Comparison of ENCODE assay signal across 8 mouse cellular contexts in genomic region chr4:53630963-53631315, GRCm38 (mm10). TPM values are rescaled to one million over a fixed set of nuclear protein-coding genes. Genes with fewer than 3 reads are reported as not detected.
DNase-seq lines count a peak whose midpoint lies in the region; ATAC-seq and TF ChIP-seq lines count a peak whose summit lies in the region.

No protein-coding gene starts in this region.

- ATAC-seq in heart, embryonic 12.5 days (ENCODE audit: insufficient number of reproducible peaks, low FRiP score): no peak; the same call in 1 of the 2 replicates
- peak; percentile 70 for ATAC-seq in forebrain, embryonic 13.5 days
- no peak; the same call in none of the 2 replicates for ATAC-seq in liver, embryonic 13.5 days (ENCODE audit: low read depth)

- 10% methylated on average over 12 of the region's 12 CpGs for WGBS in heart, embryonic 12.5 days
- WGBS in forebrain, embryonic 13.5 days: 5% methylated on average over 10 of the region's 12 CpGs
- WGBS in liver, embryonic 13.5 days (ENCODE audit: insufficient replicate concordance): 12% methylated on average over 12 of the region's 12 CpGs

- no peak for TF ChIP-seq EP300 in CH12.LX (IDR thresholded peaks at IDR 0.05; ENCODE audit: low read length)

- no peaks in the 10 kb centered on the region for H3K4me1 ChIP-seq in heart, embryonic 12.5 days (replicated peaks)
- H3K4me1 ChIP-seq in CH12.LX (ENCODE audit: control insufficient read depth in 1 of 2, insufficient read depth in 2 of 2): no peaks in the 10 kb centered on the region; a peak in 1 of 4 replicates
- H3K4me1 ChIP-seq in forebrain, embryonic 13.5 days: peaks cover 45% of the 10 kb centered on the region
- H3K4me1 ChIP-seq in liver, embryonic 13.5 days (replicated peaks): 0 out of 2 replicates have a peak, but pooled peaks cover 6% of the 10 kb centered on the region

- DNase-seq in heart, adult 18-20 months: no peak
- DNase-seq in CH12.LX (ENCODE audit: extremely low read depth): no peak
- DNase-seq in liver, embryonic 13.5 days: no peak
- no peak for DNase-seq in right cerebral cortex, postnatal 25 days
- no peak for DNase-seq in Muller cell, postnatal 12 days (ENCODE audit: inconsistent ontology term)
- no peak for DNase-seq in kidney, adult 9 months

- no peak for TF ChIP-seq CTCF in CH12.LX (conservative IDR thresholded peaks at IDR 0.05 in 1 of 2, IDR thresholded peaks at IDR 0.05 in 1 of 2; ENCODE audit: low read depth in 2 of 2, low read length in 2 of 2)

- in situ Hi-C loops in CH12.LX (cut with MboI; ENCODE audit: low pct_ligation_motif_present, low pct_unique_long_range_greater_than_20kb, low sequenced_read_pairs): no loop called here

- peak overlapping the region; percentile 87 for H3K9ac ChIP-seq in heart, embryonic 12.5 days
- H3K9ac ChIP-seq in CH12.LX (ENCODE audit: insufficient read depth, low read depth): no peak overlapping the region
- peak overlapping the region; percentile 89 for H3K9ac ChIP-seq in forebrain, embryonic 13.5 days
- H3K9ac ChIP-seq in liver, embryonic 13.5 days: no peak overlapping the region; the same call in 1 of the 2 replicates

- dilution Hi-C loops in CH12.LX (cut with MboI; ENCODE audit: extremely low pct_ligation_motif_present, extremely low pct_unique_long_range_greater_than_20kb, low sequenced_read_pairs): no loop called here

- peak overlapping the region; percentile 88 for H3K4me3 ChIP-seq in heart, embryonic 12.5 days
- H3K4me3 ChIP-seq in CH12.LX (replicated peaks in 1 of 3; ENCODE audit: low read depth in 2 of 3, low read length in 2 of 3, poor library complexity in 1 of 3): peak overlapping the region in 2 of 3 experiments; percentile 54 to 60
- H3K4me3 ChIP-seq in forebrain, embryonic 13.5 days: peak overlapping the region; percentile 86
- H3K4me3 ChIP-seq in liver, embryonic 13.5 days (replicated peaks): peak overlapping the region; percentile 66

- H3K9me3 ChIP-seq in heart, embryonic 12.5 days (replicated peaks): no peaks in the 10 kb centered on the region
- H3K9me3 ChIP-seq in CH12.LX (replicated peaks; ENCODE audit: low read length): no peaks in the 10 kb centered on the region
- H3K9me3 ChIP-seq in forebrain, embryonic 13.5 days (replicated peaks): no peaks in the 10 kb centered on the region
- H3K9me3 ChIP-seq in liver, embryonic 13.5 days (replicated peaks): no peaks in the 10 kb centered on the region

- H3K27me3 ChIP-seq in heart, embryonic 12.5 days (replicated peaks): no peaks in the 10 kb centered on the region
- H3K27me3 ChIP-seq in CH12.LX (replicated peaks): peaks cover 12% of the 10 kb centered on the region
- H3K27me3 ChIP-seq in forebrain, embryonic 13.5 days: no peaks in the 10 kb centered on the region
- H3K27me3 ChIP-seq in liver, embryonic 13.5 days: peaks cover 30% of the 10 kb centered on the region

- no peaks in the 10 kb centered on the region for H3K36me3 ChIP-seq in heart, embryonic 12.5 days
- H3K36me3 ChIP-seq in CH12.LX (replicated peaks in 1 of 2; ENCODE audit: control insufficient read depth in 1 of 2, insufficient read depth in 1 of 2, low read length in 1 of 2): no peaks in the 10 kb centered on the region
- no peaks in the 10 kb centered on the region for H3K36me3 ChIP-seq in forebrain, embryonic 13.5 days (ENCODE audit: poor library complexity, severe bottlenecking)
- H3K36me3 ChIP-seq in liver, embryonic 13.5 days: no peaks in the 10 kb centered on the region

- H3K79me2 ChIP-seq in CH12.LX (replicated peaks; ENCODE audit: control insufficient read depth, extremely low read depth, insufficient read depth, poor library complexity, severe bottlenecking): no peaks in the 10 kb centered on the region

- H3K27ac ChIP-seq in heart, embryonic 12.5 days (ENCODE audit: poor library complexity, severe bottlenecking): no peak overlapping the region
- H3K27ac ChIP-seq in CH12.LX (ENCODE audit: insufficient read depth, low read depth): no peak overlapping the region
- H3K27ac ChIP-seq in forebrain, embryonic 13.5 days: peak overlapping the region; percentile 89
- no peak overlapping the region for H3K27ac ChIP-seq in liver, embryonic 13.5 days

- no peak for TF ChIP-seq POLR2A in CH12.LX (IDR thresholded peaks at IDR 0.05; ENCODE audit: low read depth, low read length)

- H3K4me2 ChIP-seq in heart, embryonic 12.5 days: peak overlapping the region; percentile 75
- H3K4me2 ChIP-seq in CH12.LX (ENCODE audit: insufficient read depth, low read depth, poor library complexity, severe bottlenecking): 0 out of 2 replicates have a peak overlapping the region, but pooled peaks have one; percentile 58
- peak overlapping the region; percentile 70 for H3K4me2 ChIP-seq in forebrain, embryonic 13.5 days
- H3K4me2 ChIP-seq in liver, embryonic 13.5 days: peak overlapping the region; percentile 71

- no peak for TF ChIP-seq RAD21 in CH12.LX (IDR thresholded peaks at IDR 0.05; ENCODE audit: low read depth, low read length)

TF ChIP-seq in CH12.LX, 34 proteins besides CTCF, POLR2A, EP300 and RAD21:
- TF ChIP-seq MXI1 (IDR thresholded peaks at IDR 0.05; ENCODE audit: low read depth, low read length) (no peak), NRF1 (IDR thresholded peaks at IDR 0.05; ENCODE audit: low read depth, low read length) (no peak), BHLHE40 (IDR thresholded peaks at IDR 0.05; ENCODE audit: low read depth, low read length) (no peak), RCOR1 (conservative IDR thresholded peaks at IDR 0.05; ENCODE audit: low read depth, low read length) (no peak), MEF2A (IDR thresholded peaks at IDR 0.05; ENCODE audit: borderline replicate concordance, low read depth, low read length) (no peak), ELF1 (IDR thresholded peaks at IDR 0.05; ENCODE audit: low read depth, low read length) (no peak), SIN3A (IDR thresholded peaks at IDR 0.05; ENCODE audit: low read length) (no peak), JUND (conservative IDR thresholded peaks at IDR 0.05; ENCODE audit: low read depth, low read length) (no peak), MYC (IDR thresholded peaks at IDR 0.05; ENCODE audit: low read depth, low read length) (no peak), NELFE (IDR thresholded peaks at IDR 0.05; ENCODE audit: low read depth, low read length) (no peak), GABPA (IDR thresholded peaks at IDR 0.05; ENCODE audit: insufficient replicate concordance, low read depth, low read length) (no peak), USF1 (IDR thresholded peaks at IDR 0.05; ENCODE audit: low read depth, low read length) (no peak), JUN (IDR thresholded peaks at IDR 0.05; ENCODE audit: insufficient read depth, low read depth, low read length) (no peak)
TF ChIP-seq in CH12.LX: peak in this region for 0.

RNA-seq across cellular contexts. Expression of gene Fsd1l, which starts 0.3 kb away (rescaled TPM):
- 10.6 and 11.1 TPM in 2 replicates for polyA plus RNA-seq in heart, embryonic 12.5 days (2016; fragmentation: Nextera tagmentation; extraction: Ambion mirVana)
- 10 to 100 TPM; 53.2 to 53.4 TPM for total RNA-seq in heart, adult 18-20 months (2021)
- 0.25 and 0.38 TPM in 2 replicates for total RNA-seq in CH12.LX (2012; rRNA removed)
- 0.26 and 0.45 TPM in 2 replicates for total RNA-seq in CH12.LX (2014; rRNA removed)
- polyA plus RNA-seq in CH12.LX (2012; ENCODE audit: insufficient read length, low read depth): 0.39 and 0.42 TPM in 2 replicates
- 48.1 and 56.1 TPM in 2 replicates for polyA plus RNA-seq in forebrain, embryonic 13.5 days (2015; fragmentation: Nextera tagmentation; extraction: Ambion mirVana)
- polyA plus RNA-seq in liver, embryonic 13.5 days (2015; fragmentation: Nextera tagmentation; extraction: Ambion mirVana): 1.1 and 1.9 TPM in 2 replicates

Comparison
In these comparisons a context has a peak if more than half of its experiments do, and no peak if none do; other contexts are left out.
1. H3K9ac ChIP-seq: peak in heart, embryonic 12.5 days (single experiment) and forebrain, embryonic 13.5 days (single experiment); none in CH12.LX (single experiment) and liver, embryonic 13.5 days (single experiment).
2. Peak in every context shown above with its lines, with median percentiles within 50 percentile points of each other: H3K4me2 ChIP-seq and H3K4me3 ChIP-seq.